Mouse (Mus musculus): ENCODE results near the gene Msrb3.

DNA sequence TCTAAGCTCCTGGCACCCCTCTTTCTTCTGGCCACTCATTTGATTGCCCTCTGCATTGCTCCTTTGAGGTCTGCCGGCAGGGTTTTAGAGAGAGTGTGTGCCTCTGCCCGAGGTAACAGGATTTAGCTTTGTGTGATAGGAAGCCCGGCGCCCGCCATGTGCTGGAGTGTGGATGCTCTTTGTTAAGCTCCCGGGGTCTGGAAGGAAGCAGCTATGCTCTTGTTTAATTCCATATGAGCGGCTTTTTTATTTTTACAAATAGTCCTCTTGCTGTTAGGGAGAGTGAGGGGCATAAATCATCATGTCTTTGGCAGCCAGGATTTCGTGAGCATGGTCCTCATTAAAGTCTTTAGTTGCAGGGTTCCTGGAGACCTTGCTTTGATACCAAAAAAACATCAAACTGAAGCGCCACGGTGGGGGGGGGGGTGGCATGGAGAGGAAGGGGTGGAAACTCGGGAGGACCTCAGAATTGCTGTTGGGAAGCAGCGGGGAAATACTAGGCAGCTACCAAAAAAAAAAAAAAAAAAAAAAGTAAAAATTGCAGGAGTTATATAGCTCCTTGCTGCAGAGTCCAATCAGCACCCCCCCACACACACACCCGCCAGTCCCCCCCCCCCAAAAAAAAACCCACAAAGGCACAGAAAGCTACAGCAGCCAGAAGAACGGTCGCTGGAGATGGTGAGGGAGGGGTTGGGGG, 154.3 kb downstream of the Msrb3 start:
- TF ChIP-seq CTCF (IDR thresholded peaks at IDR 0.05; ENCODE audit: borderline replicate concordance, insufficient read depth, low read depth, low read length) (no peak), POLR2A (IDR thresholded peaks at IDR 0.05; ENCODE audit: borderline replicate concordance, insufficient read depth, low read length) (no peak)
